Mouse (Mus musculus) lung, embryonic 14.5 days (tissue): ENCODE measurements around the gene Gm9903. TPM values are rescaled to one million over a fixed set of nuclear protein-coding genes. Genes with fewer than 3 reads are reported as not detected.
A peak's percentile ranks its signal among the peaks of the same experiment; 100 is the strongest.

Experiments
- ATAC-seq: fragments of 200-750 bp; cut with Nextera tagmentation; 2 replicates; pipeline ENCODE4 v1.8.0; 2017; ENCODE audit warnings: mild to moderate bottlenecking, moderate TSS enrichment, moderate library complexity; ENCODE audit not compliant: insufficient read depth
- DNase-seq: peaks from one replicate; pipeline ENCODE4 v3.0.0-alpha.2; 2015
- H3K27ac ChIP-seq: fragments of 300-500 bp; sonication (generic); 2 replicates; pipeline ENCODE4 v1.5.1; 2014; ENCODE audit warnings: low read depth, mild to moderate bottlenecking, moderate library complexity
- H3K27me3 ChIP-seq: fragments of 300-500 bp; sonication (generic); 2 replicates; pipeline ENCODE4 v1.6.1; 2014; ENCODE audit warnings: low read length, control low read depth; ENCODE audit not compliant: insufficient read depth
- H3K36me3 ChIP-seq: fragments of 300-500 bp; sonication (generic); 2 replicates; pipeline ENCODE4 v1.6.1; 2014; ENCODE audit warnings: control low read depth; ENCODE audit not compliant: insufficient read depth
- H3K4me1 ChIP-seq: fragments of 300-500 bp; sonication (generic); 2 replicates; pipeline ENCODE4 v1.6.1; 2014; ENCODE audit warnings: antibody characterized with exemption, control low read depth; ENCODE audit not compliant: insufficient read depth
- H3K4me2 ChIP-seq: fragments of 300-500 bp; sonication (generic); 2 replicates; pipeline ENCODE4 v1.6.1; 2014; ENCODE audit warnings: mild to moderate bottlenecking
- H3K4me3 ChIP-seq: fragments of 300-500 bp; sonication (generic); 2 replicates; pipeline ENCODE4 v1.5.1; 2014; ENCODE audit warnings: low read depth, low read length
- H3K9ac ChIP-seq: fragments of 300-500 bp; sonication (generic); 2 replicates; pipeline ENCODE4 v1.6.1; 2014
- H3K9me3 ChIP-seq: fragments of 300-500 bp; sonication (generic); 2 replicates; pipeline ENCODE4 v1.6.1; 2016; ENCODE audit warnings: low read depth, low read length, control low read depth
- CTCF ChIP-seq: IDR thresholded peaks from 2 replicates; pipeline ENCODE4 v1.5.1; 2016; ENCODE audit warnings: antibody characterized with exemption, low read depth
- WGBS: fragments of 180-500 bp; shearing (Covaris S2); extraction: QIAGEN DNeasy Blood & Tissue Kit; methylation state at CpG from one replicate; pipeline ENCODE4 v1.1.7; 2014; 5-methylcytosine and 5-hydroxymethylcytosine counted together
- polyA plus RNA-seq: library from polyadenylated mRNA; unstranded; fragments of >200 nt; fragmentation: Nextera tagmentation; extraction: Ambion mirVana; gene quantifications from 2 replicates; pipeline ENCODE4 v1.2.1, GENCODE M21; 2014

Gm9903 gene
- polyA plus RNA-seq, 1 experiment from 2014 or later: 0.26 TPM

GRCm38 (mm10) chr5:33628820-33629300 lies 865 bp upstream of the Gm9903 start:
- Histone ChIP-seq H3K36me3 (no peaks in the 10 kb centered on the region), H3K4me1 (peaks cover 9% of the 10 kb centered on the region), H3K27ac (peak overlapping the region; percentile 88), H3K4me3 (peak overlapping the region; percentile 65), H3K4me2 (peak overlapping the region; percentile 83), H3K9ac (peak overlapping the region; percentile 68), H3K9me3 (no peaks in the 10 kb centered on the region), H3K27me3 (no peaks in the 10 kb centered on the region)
- peak; percentile 68 for DNase-seq
- ATAC-seq: no peak; the same call in 1 of the 2 replicates
- no peak for TF ChIP-seq CTCF
- under 1% methylated on average over 24 of the region's 24 CpGs for WGBS

- DNase-seq: peak; percentile 15
Observed at GRCm38 (mm10) chr5:33630061-33630460, 336 bp downstream of the Gm9903 start.

GRCm38 (mm10) chr5:33630615-33631014 lies 890 bp downstream of the Gm9903 start:
- no peak for TF ChIP-seq CTCF
- Histone ChIP-seq H3K9me3 (no peaks in the 10 kb centered on the region), H3K9ac (no peak overlapping the region; the same call in 1 of the 2 replicates), H3K27ac (0 out of 2 replicates have a peak overlapping the region, but pooled peaks have one; percentile 72), H3K4me3 (peak overlapping the region; percentile 65), H3K36me3 (no peaks in the 10 kb centered on the region), H3K27me3 (no peaks in the 10 kb centered on the region), H3K4me1 (peaks cover 9% of the 10 kb centered on the region), H3K4me2 (peak overlapping the region; percentile 80)
- 64% methylated on average over 4 of the region's 4 CpGs for WGBS
- no peak for DNase-seq
- ATAC-seq: no peak

More at GRCm38 (mm10) chr5:33630061-33630460, 336 bp downstream of the Gm9903 start:
- peak overlapping the region; percentile 65 for H3K4me3 ChIP-seq
- peak overlapping the region; percentile 63 for H3K9ac ChIP-seq
- WGBS: 2% methylated on average over 9 of the region's 9 CpGs
- H3K27me3 ChIP-seq: no peaks in the 10 kb centered on the region
- H3K36me3 ChIP-seq: no peaks in the 10 kb centered on the region
- peak overlapping the region; percentile 72; the same call in 1 of the 2 replicates for H3K27ac ChIP-seq
- peaks cover 9% of the 10 kb centered on the region for H3K4me1 ChIP-seq
- peak overlapping the region; percentile 80 for H3K4me2 ChIP-seq
- no peaks in the 10 kb centered on the region for H3K9me3 ChIP-seq
- ATAC-seq: peak; percentile 30
- no peak for TF ChIP-seq CTCF

GRCm38 (mm10) chr5:33632526-33632925 lies 2.8 kb downstream of the Gm9903 start:
- Histone ChIP-seq H3K27ac (no peak overlapping the region), H3K36me3 (peaks cover 8% of the 10 kb centered on the region; the same call in 1 of the 2 replicates), H3K4me2 (no peak overlapping the region), H3K9ac (no peak overlapping the region), H3K9me3 (no peaks in the 10 kb centered on the region), H3K4me1 (peaks cover 9% of the 10 kb centered on the region), H3K4me3 (no peak overlapping the region), H3K27me3 (no peaks in the 10 kb centered on the region)
- DNase-seq: no peak
- no peak for ATAC-seq
- no peak for TF ChIP-seq CTCF
- 86% methylated on average over 1 of the region's 1 CpGs for WGBS

- Histone ChIP-seq H3K27ac (no peak overlapping the region), H3K4me1 (no peaks in the 10 kb centered on the region), H3K4me2 (no peak overlapping the region), H3K9ac (no peak overlapping the region), H3K27me3 (no peaks in the 10 kb centered on the region), H3K4me3 (no peak overlapping the region), H3K36me3 (peaks cover 32% of the 10 kb centered on the region), H3K9me3 (no peaks in the 10 kb centered on the region)
- DNase-seq (no peak), ATAC-seq (no peak)
- 85% methylated on average over 3 of the region's 3 CpGs for WGBS
- TF ChIP-seq CTCF: no peak
Observed at GRCm38 (mm10) chr5:33635361-33635760, 5.6 kb downstream of the Gm9903 start.

GRCm38 (mm10) chr5:33637606-33638350 lies 8.1 kb downstream of the Gm9903 start:
- H3K4me1 ChIP-seq: no peaks in the 10 kb centered on the region
- H3K4me3 ChIP-seq: no peak overlapping the region
- peaks cover 56% of the 10 kb centered on the region for H3K36me3 ChIP-seq
- H3K9me3 ChIP-seq: no peaks in the 10 kb centered on the region
- H3K27me3 ChIP-seq: no peaks in the 10 kb centered on the region
- no peak overlapping the region for H3K4me2 ChIP-seq
- no peak overlapping the region for H3K9ac ChIP-seq
- no peak for TF ChIP-seq CTCF
- no peak overlapping the region for H3K27ac ChIP-seq
- 78% methylated on average over 3 of the region's 3 CpGs for WGBS
- no peak for ATAC-seq
- DNase-seq: no peak

- Histone ChIP-seq H3K9me3 (no peaks in the 10 kb centered on the region), H3K4me1 (no peaks in the 10 kb centered on the region), H3K27me3 (no peaks in the 10 kb centered on the region), H3K9ac (no peak overlapping the region), H3K4me3 (no peak overlapping the region), H3K36me3 (peaks cover 67% of the 10 kb centered on the region), H3K27ac (no peak overlapping the region), H3K4me2 (no peak overlapping the region)
- WGBS: 41% methylated on average over 4 of the region's 4 CpGs
- peak; percentile 27 for DNase-seq
- TF ChIP-seq CTCF: no peak
- ATAC-seq: no peak
Observed at GRCm38 (mm10) chr5:33638826-33639225, 9.1 kb downstream of the Gm9903 start.
